Mouse (Mus musculus) neural tube, embryonic 15.5 days (tissue): Measurements from ENCODE around the gene Ubl7. TPM values are rescaled to one million over a fixed set of nuclear protein-coding genes. Genes with fewer than 3 reads are reported as not detected.
A peak's percentile ranks its signal among the peaks of the same experiment; 100 is the strongest.

ENCODE experiments used
- ATAC-seq: fragments of 200-750 bp; cut with Nextera tagmentation; 2 replicates; pipeline ENCODE4 v1.8.0; 2017; ENCODE audit warnings: mild to moderate bottlenecking, moderate TSS enrichment, moderate library complexity; ENCODE audit not compliant: low FRiP score
- H3K27ac ChIP-seq: fragments of 300-500 bp; sonication (generic); replicated peaks from 2 replicates; pipeline ENCODE4 v1.5.1; 2015; ENCODE audit warnings: mild to moderate bottlenecking, inconsistent platforms
- H3K27me3 ChIP-seq: fragments of 300-500 bp; sonication (generic); replicated peaks from 2 replicates; pipeline ENCODE4 v1.6.1; 2015; ENCODE audit warnings: inconsistent platforms
- H3K36me3 ChIP-seq: fragments of 300-500 bp; sonication (generic); 2 replicates; pipeline ENCODE4 v1.6.1; 2015; ENCODE audit warnings: inconsistent platforms
- H3K4me1 ChIP-seq: fragments of 300-500 bp; sonication (generic); 2 replicates; pipeline ENCODE4 v1.6.1; 2015; ENCODE audit warnings: inconsistent platforms
- H3K4me2 ChIP-seq: fragments of 300-500 bp; sonication (generic); 2 replicates; pipeline ENCODE4 v1.6.1; 2015; ENCODE audit warnings: inconsistent platforms, mild to moderate bottlenecking, moderate library complexity
- H3K4me3 ChIP-seq: fragments of 300-500 bp; sonication (generic); replicated peaks from 2 replicates; pipeline ENCODE4 v1.5.1; 2015; ENCODE audit warnings: mild to moderate bottlenecking, inconsistent platforms
- H3K9ac ChIP-seq: fragments of 300-500 bp; sonication (generic); replicated peaks from 2 replicates; pipeline ENCODE4 v1.6.1; 2015; ENCODE audit warnings: mild to moderate bottlenecking, inconsistent platforms
- H3K9me3 ChIP-seq: fragments of 300-500 bp; sonication (generic); replicated peaks from 2 replicates; pipeline ENCODE4 v1.6.1; 2016; ENCODE audit warnings: inconsistent platforms
- WGBS: fragments of 180-500 bp; shearing (Covaris S2); methylation state at CpG from one replicate; pipeline ENCODE4 v1.1.7; 2015; ENCODE audit warnings: mixed read lengths; 5-methylcytosine and 5-hydroxymethylcytosine counted together
- polyA plus RNA-seq: library from polyadenylated mRNA; unstranded; fragments of >200 nt; fragmentation: Nextera tagmentation; extraction: Ambion mirVana; gene quantifications from 2 replicates; pipeline ENCODE4 v1.2.1, GENCODE M21; 2015

Gene Ubl7
- 158 and 175 TPM in 2 replicates for polyA plus RNA-seq

GRCm38 (mm10) chr9:57910254-57911160, at the start of gene Ubl7:
TSS of gene Ubl7 (plus strand) at chr9:57910979.
- no peaks in the 10 kb centered on the region for H3K9me3 ChIP-seq
- H3K4me3 ChIP-seq: peak within 1 kb of the TSS; percentile 68
- peaks cover 21% of the 10 kb centered on the region for H3K4me1 ChIP-seq
- H3K36me3 ChIP-seq: peaks cover 12% of the 10 kb centered on the region
- peak within 1 kb of the TSS; percentile 83 for H3K27ac ChIP-seq
- H3K9ac ChIP-seq: peak within 1 kb of the TSS; percentile 70
- peak; percentile 93 for ATAC-seq
- WGBS: under 1% methylated on average over 47 of the region's 47 CpGs
- no peaks in the 10 kb centered on the region for H3K27me3 ChIP-seq
- H3K4me2 ChIP-seq: peak within 1 kb of the TSS; percentile 91

GRCm38 (mm10) chr9:57861951-57862471, 48.8 kb upstream of the Ubl7 start:
- no peaks in the 10 kb centered on the region for H3K36me3 ChIP-seq
- no peak overlapping the region for H3K4me3 ChIP-seq
- no peaks in the 10 kb centered on the region for H3K27me3 ChIP-seq
- peak overlapping the region; percentile 51 for H3K27ac ChIP-seq
- no peaks in the 10 kb centered on the region for H3K9me3 ChIP-seq
- H3K9ac ChIP-seq: no peak overlapping the region
- peaks cover 10% of the 10 kb centered on the region for H3K4me1 ChIP-seq
- ATAC-seq: peak; percentile 61
- H3K4me2 ChIP-seq: peak overlapping the region; percentile 44
- WGBS: 18% methylated on average over 9 of the region's 9 CpGs

GRCm38 (mm10) chr9:57864336-57864735, 46.4 kb upstream of the Ubl7 start:
- no peak for ATAC-seq

GRCm38 (mm10) chr9:57866530-57866929, 44.2 kb upstream of the Ubl7 start:
- H3K36me3 ChIP-seq: no peaks in the 10 kb centered on the region
- no peaks in the 10 kb centered on the region for H3K27me3 ChIP-seq
- 88% methylated on average over 7 of the region's 7 CpGs for WGBS
- no peaks in the 10 kb centered on the region for H3K9me3 ChIP-seq
- no peak overlapping the region for H3K4me3 ChIP-seq
- H3K4me2 ChIP-seq: no peak overlapping the region
- no peak for ATAC-seq
- H3K4me1 ChIP-seq: peaks cover 10% of the 10 kb centered on the region
- H3K27ac ChIP-seq: no peak overlapping the region
- H3K9ac ChIP-seq: no peak overlapping the region

More at GRCm38 (mm10) chr9:57864336-57864735, 46.4 kb upstream of the Ubl7 start:
- no peak overlapping the region for H3K9ac ChIP-seq
- no peak overlapping the region for H3K27ac ChIP-seq
- H3K36me3 ChIP-seq: no peaks in the 10 kb centered on the region
- H3K4me1 ChIP-seq: peaks cover 10% of the 10 kb centered on the region
- H3K9me3 ChIP-seq: no peaks in the 10 kb centered on the region
- H3K27me3 ChIP-seq: no peaks in the 10 kb centered on the region
- no peak overlapping the region for H3K4me2 ChIP-seq
- H3K4me3 ChIP-seq: no peak overlapping the region

GRCm38 (mm10) chr9:57867236-57867635, 43.5 kb upstream of the Ubl7 start:
- no peak overlapping the region for H3K4me3 ChIP-seq
- H3K27me3 ChIP-seq: no peaks in the 10 kb centered on the region
- no peak overlapping the region for H3K27ac ChIP-seq
- no peak overlapping the region for H3K9ac ChIP-seq
- no peaks in the 10 kb centered on the region for H3K36me3 ChIP-seq
- H3K4me2 ChIP-seq: no peak overlapping the region
- peaks cover 3% of the 10 kb centered on the region for H3K4me1 ChIP-seq
- H3K9me3 ChIP-seq: no peaks in the 10 kb centered on the region
- 79% methylated on average over 4 of the region's 4 CpGs for WGBS
- no peak for ATAC-seq

GRCm38 (mm10) chr9:57867880-57868279, 42.9 kb upstream of the Ubl7 start:
- H3K4me2 ChIP-seq: no peak overlapping the region
- H3K4me1 ChIP-seq: no peaks in the 10 kb centered on the region
- no peak overlapping the region for H3K4me3 ChIP-seq
- WGBS: 82% methylated on average over 5 of the region's 5 CpGs
- no peak overlapping the region for H3K27ac ChIP-seq
- no peak overlapping the region for H3K9ac ChIP-seq
- ATAC-seq: no peak
- H3K9me3 ChIP-seq: no peaks in the 10 kb centered on the region
- H3K27me3 ChIP-seq: no peaks in the 10 kb centered on the region
- no peaks in the 10 kb centered on the region for H3K36me3 ChIP-seq

GRCm38 (mm10) chr9:57868767-57869166, 42.0 kb upstream of the Ubl7 start:
- no peaks in the 10 kb centered on the region for H3K27me3 ChIP-seq
- no peaks in the 10 kb centered on the region for H3K9me3 ChIP-seq
- no peaks in the 10 kb centered on the region for H3K4me1 ChIP-seq
- no peak overlapping the region for H3K4me2 ChIP-seq
- no peak overlapping the region for H3K4me3 ChIP-seq
- no peak overlapping the region for H3K9ac ChIP-seq
- no peak overlapping the region for H3K27ac ChIP-seq
- 87% methylated on average over 6 of the region's 6 CpGs for WGBS
- ATAC-seq: no peak
- H3K36me3 ChIP-seq: no peaks in the 10 kb centered on the region

- H3K9ac ChIP-seq: no peak overlapping the region
- H3K4me2 ChIP-seq: no peak overlapping the region
- H3K9me3 ChIP-seq: no peaks in the 10 kb centered on the region
- no peak overlapping the region for H3K27ac ChIP-seq
- H3K27me3 ChIP-seq: no peaks in the 10 kb centered on the region
- 54% methylated on average over 2 of the region's 2 CpGs for WGBS
- no peaks in the 10 kb centered on the region for H3K36me3 ChIP-seq
- H3K4me1 ChIP-seq: no peaks in the 10 kb centered on the region
- H3K4me3 ChIP-seq: no peak overlapping the region
- ATAC-seq: no peak
Measured at GRCm38 (mm10) chr9:57870273-57870816, 40.4 kb upstream of the Ubl7 start.

- no peaks in the 10 kb centered on the region for H3K27me3 ChIP-seq
- WGBS: 83% methylated on average over 5 of the region's 5 CpGs
Measured at GRCm38 (mm10) chr9:57874134-57874533, 36.6 kb upstream of the Ubl7 start.

GRCm38 (mm10) chr9:57874994-57875393, 35.8 kb upstream of the Ubl7 start:
- H3K4me1 ChIP-seq: no peaks in the 10 kb centered on the region
- H3K27me3 ChIP-seq: no peaks in the 10 kb centered on the region
- H3K4me2 ChIP-seq: no peak overlapping the region
- H3K9ac ChIP-seq: no peak overlapping the region
- H3K4me3 ChIP-seq: no peak overlapping the region
- 75% methylated on average over 3 of the region's 3 CpGs for WGBS
- no peak overlapping the region for H3K27ac ChIP-seq
- H3K9me3 ChIP-seq: no peaks in the 10 kb centered on the region
- no peaks in the 10 kb centered on the region for H3K36me3 ChIP-seq
- no peak for ATAC-seq

More at GRCm38 (mm10) chr9:57874134-57874533, 36.6 kb upstream of the Ubl7 start:
- no peaks in the 10 kb centered on the region for H3K9me3 ChIP-seq
- H3K36me3 ChIP-seq: no peaks in the 10 kb centered on the region
- no peak overlapping the region for H3K4me2 ChIP-seq
- H3K4me1 ChIP-seq: no peaks in the 10 kb centered on the region
- ATAC-seq: no peak
- H3K9ac ChIP-seq: no peak overlapping the region
- no peak overlapping the region for H3K4me3 ChIP-seq
- no peak overlapping the region for H3K27ac ChIP-seq

GRCm38 (mm10) chr9:57879213-57879612, 31.6 kb upstream of the Ubl7 start:
- 64% methylated on average over 3 of the region's 3 CpGs for WGBS
- Histone ChIP-seq H3K4me3 (no peak overlapping the region), H3K4me2 (no peak overlapping the region), H3K27ac (no peak overlapping the region), H3K27me3 (no peaks in the 10 kb centered on the region), H3K4me1 (no peaks in the 10 kb centered on the region), H3K36me3 (no peaks in the 10 kb centered on the region), H3K9me3 (no peaks in the 10 kb centered on the region), H3K9ac (no peak overlapping the region)
- no peak for ATAC-seq

- Histone ChIP-seq H3K27ac (no peak overlapping the region), H3K4me3 (no peak overlapping the region), H3K9ac (no peak overlapping the region), H3K4me2 (no peak overlapping the region), H3K27me3 (no peaks in the 10 kb centered on the region), H3K36me3 (no peaks in the 10 kb centered on the region), H3K9me3 (no peaks in the 10 kb centered on the region), H3K4me1 (no peaks in the 10 kb centered on the region)
- no peak for ATAC-seq
- 18% methylated on average over 4 of the region's 4 CpGs for WGBS
Measured at GRCm38 (mm10) chr9:57880278-57880677, 30.5 kb upstream of the Ubl7 start.
